Mouse (Mus musculus): ENCODE results near the gene Gm136.
A peak's percentile ranks its signal among the peaks of the same experiment; 100 is the strongest.
"Not testable (repeated sequence)": the region's sequence is repeated elsewhere in the genome, so short reads cannot be mapped to it uniquely, and the experiment has no call there.

Gene Gm136

GRCm38 (mm10) chr4:34756163-34756562 is at the start of gene Gm136:
Gm136 (minus strand) TSS chr4:34756263.
- no peak for DNase-seq (ENCODE audit: low spot score in 2 of 2)

- no peak for DNase-seq (ENCODE audit: low spot score in 2 of 2)
These were observed 45.3 kb upstream of the Gm136 start for GRCm38 (mm10) chr4:34801166-34802034.

GRCm38 (mm10) chr4:34798005-34798404 is 41.9 kb upstream of the Gm136 start:
- no peak for DNase-seq (ENCODE audit: low spot score in 2 of 2)

- no peak for DNase-seq (ENCODE audit: low spot score in 2 of 2)
These were observed 41.4 kb upstream of the Gm136 start for GRCm38 (mm10) chr4:34797294-34797983.

GRCm38 (mm10) chr4:34796294-34796693 is 40.2 kb upstream of the Gm136 start:
- no peak for DNase-seq (ENCODE audit: low spot score in 2 of 2)

GRCm38 (mm10) chr4:34786476-34786875 is 30.4 kb upstream of the Gm136 start:
- DNase-seq (ENCODE audit: low spot score in 2 of 2) = no peak

- DNase-seq (ENCODE audit: low spot score in 2 of 2) = no peak
These were observed 29.6 kb upstream of the Gm136 start for GRCm38 (mm10) chr4:34785646-34786045.

- no peak for DNase-seq (ENCODE audit: low spot score in 2 of 2)
These were observed 28.8 kb upstream of the Gm136 start for GRCm38 (mm10) chr4:34784865-34785264.

GRCm38 (mm10) chr4:34782730-34783129 is 26.7 kb upstream of the Gm136 start:
- DNase-seq (ENCODE audit: low spot score in 2 of 2) = no peak

GRCm38 (mm10) chr4:34777677-34778527 is 21.8 kb upstream of the Gm136 start, which contains the start of gene Smim8:
Smim8 (minus strand) TSS chr4:34778423.
- DNase-seq (ENCODE audit: low spot score in 2 of 2) = peak; percentile 74 to 86

GRCm38 (mm10) chr4:34771652-34772371 is 15.7 kb upstream of the Gm136 start:
- DNase-seq (ENCODE audit: low spot score in 2 of 2) = no peak

GRCm38 (mm10) chr4:34749236-34749635 is 6.8 kb downstream of the Gm136 start:
- DNase-seq (ENCODE audit: low spot score in 2 of 2) = no peak

GRCm38 (mm10) chr4:34734461-34734860 is 21.6 kb downstream of the Gm136 start:
- no peak for DNase-seq (ENCODE audit: low spot score in 2 of 2)

- not testable (repeated sequence) for DNase-seq (ENCODE audit: low spot score in 2 of 2)
These were observed 22.6 kb downstream of the Gm136 start for GRCm38 (mm10) chr4:34733415-34733814.

- DNase-seq (ENCODE audit: low spot score in 2 of 2) = peak in 1 of 2 experiments; percentile 8
These were observed 26.2 kb downstream of the Gm136 start, which contains the start of gene Cfap206 for GRCm38 (mm10) chr4:34729851-34730341. Cfap206 (minus strand) TSS chr4:34730206.

GRCm38 (mm10) chr4:34725710-34726109 is 30.4 kb downstream of the Gm136 start:
- DNase-seq (ENCODE audit: low spot score in 2 of 2) = not testable (repeated sequence)

- no peak for DNase-seq (ENCODE audit: low spot score in 2 of 2)
These were observed 31.8 kb downstream of the Gm136 start for GRCm38 (mm10) chr4:34724306-34724705.

GRCm38 (mm10) chr4:34723186-34723585 is 32.9 kb downstream of the Gm136 start:
- DNase-seq (ENCODE audit: low spot score in 2 of 2) = no peak

GRCm38 (mm10) chr4:34720127-34720895 is 35.8 kb downstream of the Gm136 start:
- DNase-seq (ENCODE audit: low spot score in 2 of 2) = no peak

GRCm38 (mm10) chr4:34719421-34719820 is 36.6 kb downstream of the Gm136 start:
- DNase-seq (ENCODE audit: low spot score in 2 of 2) = no peak

All from frontal cortex, postnatal 14 days (tissue).